Mouse (Mus musculus) embryo, embryonic 10 days (tissue): ENCODE results near the gene Fam172a.
A peak's percentile ranks its signal among the peaks of the same experiment; 100 is the strongest.
"Not testable (repeated sequence)": the region's sequence is repeated elsewhere in the genome, so short reads cannot be mapped to it uniquely, and the experiment has no call there.

Experiments
- DNase-seq: peaks from one replicate; pipeline ENCODE4 v3.0.0-alpha.2; 2015; ENCODE audit warnings: low spot score

Gene Fam172a

DNA sequence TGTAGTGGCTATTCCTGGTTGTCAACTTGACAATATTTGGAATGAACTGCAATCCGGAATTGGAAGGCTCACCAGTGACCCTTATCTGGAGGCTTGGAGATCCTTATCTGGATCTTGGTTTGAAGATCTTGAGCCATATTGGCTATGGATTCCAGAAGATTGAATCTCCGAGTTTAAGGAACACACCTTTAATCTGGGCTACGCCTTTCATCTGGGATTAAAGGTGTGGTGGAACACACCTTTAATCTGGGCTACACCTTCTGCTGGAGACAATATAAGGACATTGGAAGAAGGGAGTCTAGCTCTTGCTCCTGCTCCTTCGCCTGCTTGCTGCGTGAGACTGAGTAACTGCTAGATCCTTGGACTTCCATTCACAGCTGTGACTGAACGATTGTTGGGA is at the start of gene Fam172a:
Gene Fam172a, plus strand, starts transcription at position 301 of the 400 bp plus-strand sequence.
- not testable (repeated sequence) for DNase-seq

DNA sequence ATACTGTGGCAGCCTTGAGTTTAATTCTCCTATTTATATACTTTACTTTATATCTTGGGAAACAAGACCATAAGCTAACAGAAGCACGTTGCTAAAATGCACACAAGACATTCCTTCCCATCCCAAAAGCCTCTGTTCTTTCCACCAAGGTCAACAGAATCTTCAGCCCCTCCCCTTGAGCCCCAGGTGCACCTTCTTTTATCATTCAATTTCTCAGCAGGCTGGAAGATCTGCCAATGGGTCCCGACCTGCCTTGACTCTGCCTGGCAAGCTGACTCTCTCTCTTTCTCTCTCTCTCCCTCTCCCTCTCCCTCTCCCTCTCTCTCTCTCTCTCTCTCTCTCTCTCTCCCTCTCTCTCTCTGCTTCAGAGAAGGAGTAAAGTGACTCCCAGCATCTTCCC is 13.2 kb upstream of the Fam172a start:
- DNase-seq, result no peak

DNA sequence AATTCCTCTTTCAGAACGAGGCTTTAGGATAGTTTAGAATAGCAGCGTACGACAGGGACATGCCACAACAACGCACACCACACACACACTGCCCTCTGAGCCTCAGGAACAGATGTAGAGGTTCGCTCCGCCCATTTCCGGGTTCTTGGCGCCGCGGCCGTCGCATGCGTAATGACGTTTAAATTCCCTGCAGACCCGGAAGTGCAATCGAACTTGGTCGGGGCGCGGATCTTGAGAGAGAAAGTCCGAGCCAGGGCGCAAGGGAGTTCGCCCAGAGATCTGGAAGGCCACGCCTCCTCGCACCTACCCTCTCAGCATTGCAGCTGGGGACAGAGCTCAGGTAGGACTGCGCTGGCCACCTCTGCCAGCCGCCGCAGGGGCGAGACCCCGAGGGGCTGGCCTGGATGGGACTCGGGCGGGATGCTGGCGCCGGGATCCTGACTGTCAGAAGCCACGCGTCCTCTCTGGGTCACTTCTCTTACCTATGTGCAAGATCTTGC is 6.7 kb downstream of the Fam172a start:
- DNase-seq, result peak; percentile 96

DNA sequence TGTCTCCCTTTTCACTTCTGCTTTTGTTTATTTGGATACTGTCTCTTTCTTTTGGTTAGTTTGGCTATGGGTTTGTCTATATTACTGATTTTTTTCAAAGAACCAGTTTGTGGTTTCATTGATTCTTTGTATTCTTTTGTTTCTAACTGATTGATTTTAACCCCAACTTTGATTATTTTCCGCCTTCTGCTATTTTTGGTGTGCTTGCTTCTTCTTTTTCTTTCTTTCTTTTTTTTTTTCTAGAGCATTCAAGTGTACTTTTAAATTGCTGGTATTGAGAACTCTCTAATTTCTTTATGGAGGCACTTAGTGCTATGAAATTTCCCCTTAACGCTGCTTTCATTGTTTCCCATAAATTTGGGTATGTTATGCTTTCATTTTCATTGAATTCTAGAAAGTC is 15.7 kb downstream of the Fam172a start:
- DNase-seq, result no peak

DNA sequence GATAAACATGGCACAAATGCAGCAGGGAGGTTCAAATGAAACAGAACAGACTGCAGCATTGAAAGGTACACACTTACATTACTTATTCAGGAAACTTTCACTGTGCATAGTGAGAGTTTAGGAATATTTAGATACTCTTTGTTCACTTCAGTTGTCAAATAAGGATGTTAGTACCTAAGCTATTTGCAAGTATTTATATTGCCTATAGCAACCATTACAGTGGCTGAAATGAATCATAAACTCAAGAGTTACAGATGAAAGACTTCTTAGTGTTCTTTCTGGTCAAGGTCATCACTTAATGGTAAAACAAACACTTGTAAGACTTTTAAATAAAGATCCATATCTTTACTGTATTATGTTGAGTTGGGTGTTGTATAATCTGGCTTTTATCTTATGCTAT is 41.0 kb downstream of the Fam172a start:
- DNase-seq, result no peak

DNA sequence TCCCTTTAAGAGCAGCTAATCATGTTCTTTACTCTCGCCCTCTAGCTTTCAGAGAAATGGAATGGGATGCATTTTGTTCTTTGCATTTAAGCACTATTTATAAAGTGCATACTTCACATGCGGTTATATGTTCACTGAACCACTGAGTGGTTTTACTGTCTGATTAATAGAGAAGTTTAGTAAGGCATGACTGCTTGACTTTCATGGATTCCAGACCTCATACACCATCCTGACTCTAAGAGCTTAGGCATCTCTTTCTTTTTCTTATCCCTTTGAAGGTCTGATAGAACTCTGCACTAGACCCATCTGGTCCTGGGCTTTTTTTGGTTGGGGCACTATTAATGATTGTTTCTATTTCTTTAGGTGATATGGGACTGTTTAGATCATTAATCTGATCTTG is 75.8 kb downstream of the Fam172a start:
- DNase-seq, result no peak

DNA sequence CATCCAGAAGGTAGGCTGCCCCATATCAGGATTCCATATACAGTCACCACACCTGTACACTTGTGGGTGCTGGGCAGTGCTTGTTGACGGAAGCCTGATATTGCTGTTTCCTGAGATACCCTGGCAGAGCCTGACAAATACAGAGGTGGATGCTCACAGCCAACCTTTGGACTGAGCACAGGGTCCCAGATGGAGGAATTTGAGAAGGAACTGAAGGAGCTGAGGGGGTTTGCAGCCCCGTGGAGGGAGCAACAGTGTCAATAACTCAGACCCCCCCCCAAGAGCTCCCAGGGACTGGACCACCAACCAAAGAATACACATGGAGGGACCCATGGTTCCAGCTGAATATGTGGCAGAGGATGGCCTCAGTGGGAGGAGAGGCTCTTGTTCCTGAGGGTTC is 105.5 kb downstream of the Fam172a start:
- not testable (repeated sequence) for DNase-seq

DNA sequence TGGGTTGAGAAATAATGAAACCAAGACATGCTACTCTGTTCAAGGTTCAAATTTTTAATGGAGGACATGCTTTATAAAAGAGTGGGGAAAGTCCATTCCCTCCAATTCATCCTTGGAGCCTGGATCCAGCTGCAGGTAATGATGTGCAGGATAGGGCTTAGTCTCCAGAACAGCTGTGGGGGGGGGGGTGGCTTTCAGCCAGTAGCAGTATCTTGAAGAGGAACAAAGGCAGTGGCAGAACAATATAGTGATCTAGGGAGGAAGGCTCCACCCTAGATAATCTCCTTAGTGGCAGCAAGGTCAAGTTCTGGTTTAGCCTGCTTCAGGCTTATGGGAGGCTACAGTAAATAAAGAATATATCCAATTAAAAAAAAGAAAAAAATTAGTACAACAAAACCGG is 108.6 kb downstream of the Fam172a start:
- DNase-seq, result no peak

DNA sequence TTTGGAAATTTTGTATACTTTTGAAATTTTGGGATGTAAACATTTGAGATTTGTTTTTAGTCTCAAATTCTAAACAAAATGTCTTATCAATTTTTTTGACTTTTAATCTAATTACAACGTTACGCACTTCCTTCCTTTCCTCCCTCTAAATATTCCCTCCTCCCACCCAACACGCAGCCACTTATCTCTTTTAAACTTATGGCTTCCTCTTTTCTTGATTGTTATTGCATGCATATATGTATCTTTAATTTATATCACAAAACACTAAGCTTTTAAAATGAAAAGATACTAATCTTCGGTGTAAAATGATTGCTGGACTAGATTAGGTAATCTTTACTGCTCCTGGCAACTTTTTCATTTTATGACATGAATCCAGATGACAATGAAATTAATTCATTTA is 124.3 kb downstream of the Fam172a start:
- DNase-seq, result no peak

DNA sequence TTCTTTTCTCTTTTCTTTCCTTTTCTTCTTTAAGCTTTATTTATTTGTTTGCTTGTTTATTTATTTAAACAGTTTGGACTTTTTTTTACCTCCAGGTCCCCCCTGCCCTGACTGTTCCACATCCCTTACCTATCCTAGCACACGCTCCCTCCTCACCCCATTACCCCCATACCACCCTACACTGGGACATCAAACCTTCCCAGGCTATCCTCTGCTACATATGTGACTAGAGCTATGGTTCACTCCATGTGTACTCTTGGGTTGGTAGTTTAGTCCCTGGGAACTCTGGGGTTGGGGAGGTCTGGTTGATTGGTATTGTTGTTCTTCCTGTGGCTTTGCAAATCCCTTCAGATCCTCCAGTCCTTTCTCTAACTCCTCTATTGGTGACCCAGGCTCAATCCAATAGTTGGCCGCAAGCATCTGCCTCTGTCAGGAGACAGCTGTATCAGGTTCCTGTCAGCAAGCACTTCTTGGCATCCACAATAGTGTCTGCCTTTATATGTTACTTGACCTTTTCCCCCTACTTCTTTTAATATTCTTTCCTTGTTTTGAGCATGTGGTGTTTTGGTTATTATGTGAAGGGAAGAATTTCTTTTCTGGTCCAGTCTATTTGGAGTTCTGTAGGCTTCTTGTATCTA is 141.3 kb downstream of the Fam172a start:
- no peak for DNase-seq

DNA sequence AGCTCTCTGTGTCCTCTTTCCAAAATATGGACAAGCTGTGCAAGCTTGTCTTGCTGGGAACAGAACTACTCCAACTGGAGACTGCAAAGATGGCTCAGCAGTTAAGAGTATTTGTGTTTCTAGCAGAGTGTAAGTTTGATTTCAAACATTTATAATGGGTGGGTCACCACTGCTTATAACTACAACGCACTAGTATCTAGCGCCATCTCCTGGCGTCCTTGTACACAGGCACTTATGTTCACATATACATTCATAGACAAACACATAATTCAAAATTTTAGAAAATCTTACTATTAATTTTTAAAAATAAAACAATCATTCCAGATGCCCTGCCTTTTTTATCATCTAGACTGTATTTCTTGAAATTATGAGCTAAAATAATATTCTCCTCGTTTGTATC is 147.0 kb downstream of the Fam172a start:
- DNase-seq, result peak; percentile 28

DNA sequence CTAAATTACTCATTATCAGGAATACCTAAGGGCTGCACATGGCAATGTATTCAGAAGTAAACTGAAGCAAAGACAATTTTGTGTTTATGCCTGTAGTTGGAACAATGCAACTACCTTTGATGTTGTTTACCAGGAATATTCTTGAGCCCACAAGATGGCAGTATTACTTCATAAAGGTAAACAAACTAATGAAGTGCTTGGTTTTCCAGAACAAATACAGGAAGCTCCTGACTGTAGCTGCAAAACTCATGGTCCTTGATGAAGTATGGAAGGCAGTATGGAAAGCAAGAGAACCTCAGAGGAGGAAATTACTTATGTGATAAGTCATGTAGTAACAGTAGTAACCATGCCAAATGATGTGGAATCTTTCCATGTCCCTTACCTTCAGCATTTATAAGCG is 163.0 kb downstream of the Fam172a start:
- DNase-seq, result peak; percentile 57

DNA sequence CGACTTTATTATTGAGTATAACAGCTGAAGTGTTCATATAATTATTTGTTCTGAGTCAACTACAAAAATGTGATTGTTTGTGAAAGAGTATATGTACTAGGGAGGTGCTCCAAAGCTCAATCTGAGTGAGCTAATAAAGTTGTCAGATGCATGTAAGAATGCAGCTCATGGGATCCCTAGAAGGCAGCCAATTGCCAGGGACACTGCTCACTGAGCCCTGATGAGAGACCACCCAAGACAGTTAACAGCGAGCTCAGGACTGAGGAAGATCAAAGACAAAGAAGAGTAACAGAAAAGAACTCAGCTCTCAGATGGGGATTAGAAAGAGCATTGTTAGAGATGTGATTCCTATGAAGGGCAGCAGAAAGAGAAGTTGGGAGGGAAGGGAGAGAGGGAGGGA is 166.5 kb downstream of the Fam172a start:
- DNase-seq, result peak; percentile 63

DNA sequence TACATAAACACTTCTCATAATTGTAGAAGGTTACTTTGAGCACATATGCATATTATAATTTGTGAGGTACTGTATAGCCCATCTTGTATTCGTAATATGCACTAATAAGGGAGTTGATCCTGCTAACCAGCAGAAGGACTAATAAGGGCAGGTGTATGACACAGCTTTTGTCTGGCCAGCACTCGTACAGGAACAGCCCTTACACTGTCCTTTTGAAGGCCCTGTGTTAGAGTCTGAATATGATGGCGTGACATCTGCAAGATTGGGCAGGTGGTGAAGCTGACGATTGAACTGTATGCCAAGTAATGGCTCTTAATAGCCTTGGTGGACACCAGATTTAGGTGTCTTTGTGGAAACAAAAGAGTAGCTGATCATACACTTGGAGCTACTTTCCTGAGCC is 176.3 kb downstream of the Fam172a start:
- DNase-seq, result no peak

DNA sequence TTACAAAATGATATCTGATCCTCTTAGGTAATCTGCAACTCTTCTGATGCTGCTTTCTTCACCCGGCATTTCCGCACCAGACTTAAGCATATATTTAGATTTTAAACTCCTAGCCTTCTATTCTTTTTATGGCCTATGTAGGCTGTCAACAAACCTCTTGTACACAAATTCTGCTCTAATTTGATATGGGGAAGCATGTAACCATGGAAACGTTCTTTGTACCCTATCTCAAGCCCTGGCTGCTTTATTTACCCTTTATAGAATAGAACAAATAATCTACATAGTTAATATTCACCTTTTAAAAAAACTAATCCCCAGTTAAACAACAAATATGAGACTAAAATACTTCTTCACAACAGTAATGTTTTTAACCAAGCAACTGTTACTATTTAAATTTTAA is 176.7 kb downstream of the Fam172a start:
- DNase-seq, result no peak

DNA sequence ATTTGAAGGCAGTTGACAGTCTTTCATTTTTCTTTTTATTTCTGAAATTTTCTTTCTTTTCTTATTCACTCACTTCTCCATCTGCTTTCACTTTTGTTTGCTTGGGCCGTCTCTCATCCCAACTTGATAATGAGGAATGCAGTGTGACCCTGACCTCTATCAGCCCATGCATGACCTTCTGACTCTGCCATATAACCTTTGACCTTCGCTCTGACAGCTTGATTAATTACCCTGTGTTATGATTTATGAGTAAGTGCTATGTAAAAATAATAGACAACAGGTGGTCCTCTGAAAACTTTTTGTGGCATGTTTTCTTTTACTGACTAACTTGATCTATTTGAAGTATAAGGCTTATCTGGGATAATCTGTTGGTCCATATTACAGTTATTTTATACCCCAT is 195.8 kb downstream of the Fam172a start:
- peak; percentile 83 for DNase-seq

DNA sequence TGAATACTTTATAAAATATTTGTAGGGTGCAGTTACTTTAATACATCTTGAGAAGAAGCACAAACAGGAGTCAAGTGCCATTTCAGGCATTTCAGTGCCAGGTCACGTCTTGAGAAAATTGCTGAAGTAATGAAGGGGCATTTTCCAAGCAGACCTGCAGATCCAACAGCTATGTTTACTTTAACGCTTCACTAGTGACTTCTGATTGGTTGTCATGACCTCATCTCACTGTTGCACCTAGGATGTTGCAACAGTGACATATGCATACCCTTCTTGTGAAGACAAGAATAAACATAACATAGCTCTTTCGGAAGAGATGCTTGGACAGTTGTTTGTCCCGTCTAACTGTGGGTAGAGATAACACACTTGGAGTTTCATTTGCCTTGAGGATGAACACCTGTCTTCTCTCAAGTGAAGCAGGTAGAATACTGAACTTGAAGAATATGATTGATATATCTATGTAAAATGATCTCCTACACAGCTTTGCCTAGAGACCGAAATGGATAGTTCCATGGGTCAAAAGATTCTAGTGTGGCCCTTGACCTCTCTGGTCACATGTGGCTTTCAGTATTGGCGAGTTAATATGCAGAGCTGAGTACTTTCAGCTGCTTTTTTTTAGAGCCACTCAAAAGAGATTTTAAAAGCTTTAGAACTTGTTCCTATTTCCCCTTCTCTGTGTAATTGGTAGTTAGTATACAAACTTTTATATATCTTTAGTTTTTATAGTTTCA is 196.4 kb downstream of the Fam172a start:
- peak; percentile 75 for DNase-seq

DNA sequence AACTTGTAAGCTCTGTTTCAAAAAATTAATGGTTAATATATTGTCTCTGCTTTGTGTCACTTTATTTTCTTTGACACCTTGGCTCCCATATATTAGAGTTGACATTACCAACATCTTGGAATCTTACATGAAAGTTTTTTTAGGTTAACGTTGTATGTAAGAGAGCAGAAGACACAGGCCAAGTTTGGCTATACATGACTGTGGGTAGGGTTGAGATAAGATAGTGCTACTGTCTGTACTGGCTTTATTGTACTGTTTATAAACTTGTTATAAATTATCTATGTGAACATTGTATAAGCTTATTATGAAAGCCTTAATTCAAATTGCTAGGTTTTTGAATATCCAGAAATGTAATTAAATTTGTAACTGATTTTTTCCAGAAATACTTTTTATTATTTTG is 197.9 kb downstream of the Fam172a start:
- DNase-seq, result no peak

DNA sequence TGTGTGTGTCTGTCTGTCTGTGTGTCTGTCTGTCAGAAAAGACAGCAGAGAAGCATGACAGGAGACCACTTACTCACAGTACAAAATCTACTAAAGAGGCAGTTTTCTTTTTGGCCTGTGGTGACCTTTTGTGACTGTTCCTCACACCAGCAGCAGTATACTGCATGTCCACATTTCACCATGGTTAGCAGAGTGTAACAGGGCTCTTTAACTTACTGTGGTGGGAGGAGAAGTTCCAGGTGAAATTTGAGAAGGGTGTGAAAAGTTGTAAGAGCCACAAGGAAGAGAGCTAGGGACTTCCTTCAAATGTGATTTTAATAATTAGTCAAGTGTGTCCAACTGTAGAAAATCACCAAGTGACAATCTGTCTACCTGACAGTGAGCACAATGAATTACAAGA is 199.0 kb downstream of the Fam172a start:
- peak; percentile 69 for DNase-seq

DNA sequence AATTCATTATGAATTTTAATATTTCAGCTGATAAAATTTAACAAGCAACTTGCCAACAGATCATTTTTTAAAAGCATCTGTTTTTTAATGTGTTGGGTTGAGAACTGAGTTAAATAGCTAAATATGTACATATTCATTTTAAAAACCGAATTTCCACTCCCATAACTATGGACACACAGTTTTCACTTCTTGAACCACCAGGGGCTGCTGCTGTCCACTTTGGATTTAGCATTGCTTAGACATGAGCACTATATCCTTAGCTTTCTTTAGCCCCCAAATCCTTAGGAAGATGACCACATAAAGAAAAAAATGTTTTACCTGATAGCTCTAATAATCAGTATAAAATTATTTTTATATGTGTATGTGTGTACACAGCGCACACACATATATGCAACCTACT is 207.4 kb downstream of the Fam172a start:
- DNase-seq, result no peak

DNA sequence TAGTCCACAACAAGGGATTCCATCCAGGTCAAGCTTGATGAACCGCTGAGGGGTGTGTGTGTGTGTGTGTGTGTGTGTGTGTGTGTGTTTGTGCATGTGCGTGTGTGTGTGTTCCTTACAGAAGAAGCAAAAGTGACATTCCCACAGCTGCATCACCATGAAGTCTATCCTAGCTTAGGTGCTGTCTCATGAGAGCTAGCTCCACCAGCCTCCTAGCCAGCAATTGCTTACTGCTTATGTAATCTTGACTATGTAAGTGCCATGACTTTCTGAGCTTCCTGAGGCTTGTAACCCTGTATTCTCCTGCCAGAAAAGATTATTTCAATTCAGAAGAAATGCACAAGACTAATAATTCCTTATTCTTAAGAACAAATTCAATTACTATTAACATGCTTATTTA is 221.0 kb downstream of the Fam172a start:
- no peak for DNase-seq

DNA sequence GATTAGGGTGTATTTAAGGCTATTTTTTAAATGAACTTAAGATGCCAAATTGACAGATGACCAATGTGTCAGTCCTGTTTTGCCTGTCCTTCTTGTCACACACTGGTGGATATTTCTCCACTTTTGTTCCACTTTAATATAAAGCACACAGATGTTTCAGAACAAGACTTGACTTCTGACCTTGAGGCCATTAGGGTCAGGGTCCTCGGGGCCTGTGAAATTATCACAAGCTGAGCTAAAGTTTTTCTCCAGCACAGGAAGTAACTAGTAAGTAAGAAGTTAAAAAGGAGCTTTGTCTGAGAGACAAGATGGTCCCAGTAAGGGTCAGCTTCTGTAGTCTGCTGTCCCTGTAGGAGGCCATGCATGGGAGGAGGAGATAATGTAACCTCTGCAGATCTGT is 255.8 kb downstream of the Fam172a start:
- DNase-seq, result peak; percentile 89

DNA sequence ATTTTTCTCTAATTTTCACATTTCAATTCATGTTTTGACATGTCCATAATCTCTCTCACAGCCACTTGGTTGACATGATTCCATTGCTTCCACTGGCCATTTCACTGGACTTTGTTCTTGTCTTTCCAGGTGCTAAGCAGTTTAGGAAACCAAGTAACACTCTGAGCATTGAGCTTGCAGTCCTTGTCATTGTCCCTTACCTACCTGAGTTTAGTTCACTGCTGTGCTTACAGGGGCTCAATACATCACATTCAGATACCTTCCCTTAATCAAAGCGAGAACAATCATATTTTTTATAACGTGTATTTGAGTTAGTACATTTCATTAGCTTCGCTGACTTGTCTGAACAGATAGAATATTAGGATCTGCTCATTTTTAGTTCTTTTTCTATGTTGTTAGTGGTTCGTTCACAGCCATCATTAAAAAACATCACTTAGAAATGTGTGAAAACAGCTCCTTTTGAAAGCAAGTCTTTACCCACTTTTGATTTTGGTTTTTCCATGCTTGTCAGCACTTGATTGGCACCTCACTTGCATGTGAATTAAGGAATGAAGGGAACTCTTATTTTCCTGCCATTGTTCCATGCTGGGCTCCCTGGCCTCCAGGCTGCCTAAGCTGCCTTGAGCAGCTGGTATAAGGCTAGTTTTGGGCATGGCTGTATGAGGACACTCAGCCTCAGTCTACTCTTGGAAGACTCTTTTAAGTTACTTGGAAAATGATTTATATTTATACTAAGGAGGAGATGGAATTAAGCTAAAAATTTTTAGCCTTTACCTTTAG is 257.9 kb downstream of the Fam172a start:
- peak; percentile 48 for DNase-seq
